Mouse (Mus musculus): Measurements from ENCODE around the gene Myt1l. TPM values are rescaled to one million over a fixed set of nuclear protein-coding genes. Genes with fewer than 3 reads are reported as not detected.

Myt1l gene
- polyA plus RNA-seq, 1 experiment from 2014 or later = not detected

DNA sequence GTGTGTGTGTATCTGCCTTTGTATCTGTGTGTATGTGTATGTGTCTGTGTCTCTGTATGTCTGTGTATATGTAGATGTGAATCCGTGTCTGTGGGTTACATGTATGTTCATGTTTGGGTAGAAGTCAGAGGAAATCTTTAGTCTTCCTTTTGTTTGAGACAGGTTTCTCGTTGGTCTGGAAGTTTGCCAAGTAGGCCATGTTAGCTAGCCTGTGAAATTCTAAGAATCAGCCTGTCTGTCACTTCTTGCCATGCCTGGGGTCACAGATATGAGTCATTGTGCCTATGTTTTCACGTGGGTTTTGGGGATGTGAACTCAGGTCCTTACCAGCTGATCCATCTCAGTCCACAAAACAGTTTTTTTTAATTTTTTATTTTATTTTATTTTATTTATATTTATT, 128.9 kb downstream of the Myt1l start:
- ATAC-seq (ENCODE audit: low FRiP score, low TSS enrichment) = no peak
- Histone ChIP-seq H3K36me3 (ENCODE audit: control insufficient read depth, insufficient read depth, low read length) (no peaks in the 10 kb centered on the region), H3K4me2 (replicated peaks; ENCODE audit: low read depth, low read length) (no peak overlapping the region), H3K9ac (ENCODE audit: low read depth, low read length) (no peak overlapping the region), H3K9me3 (ENCODE audit: control insufficient read depth, low read length) (no peaks in the 10 kb centered on the region), H3K27ac (ENCODE audit: low read depth, low read length) (no peak overlapping the region), H3K27me3 (ENCODE audit: control insufficient read depth, insufficient read depth, low read length) (no peaks in the 10 kb centered on the region), H3K4me3 (ENCODE audit: low read length) (no peak overlapping the region), H3K4me1 (ENCODE audit: control insufficient read depth, insufficient read depth, low read length) (no peaks in the 10 kb centered on the region)
- 66% methylated on average over 3 of the region's 3 CpGs for WGBS

- H3K36me3 ChIP-seq (ENCODE audit: control insufficient read depth, insufficient read depth, low read length) = no peaks in the 10 kb centered on the region
- no peaks in the 10 kb centered on the region for H3K9me3 ChIP-seq (ENCODE audit: control insufficient read depth, low read length)
- WGBS = 54% methylated on average over 2 of the region's 2 CpGs
- H3K27ac ChIP-seq (ENCODE audit: low read depth, low read length) = no peak overlapping the region
- no peak overlapping the region for H3K9ac ChIP-seq (ENCODE audit: low read depth, low read length)
- H3K27me3 ChIP-seq (ENCODE audit: control insufficient read depth, insufficient read depth, low read length) = no peaks in the 10 kb centered on the region
- no peaks in the 10 kb centered on the region for H3K4me1 ChIP-seq (ENCODE audit: control insufficient read depth, insufficient read depth, low read length)
- no peak for ATAC-seq (ENCODE audit: low FRiP score, low TSS enrichment)
- no peak overlapping the region for H3K4me3 ChIP-seq (ENCODE audit: low read length)
- no peak overlapping the region for H3K4me2 ChIP-seq (replicated peaks; ENCODE audit: low read depth, low read length)
Observed at GRCm38 (mm10) chr12:29657870-29658269, 129.7 kb downstream of the Myt1l start.

GRCm38 (mm10) chr12:29671984-29672383, 143.8 kb downstream of the Myt1l start:
- H3K4me3 ChIP-seq (ENCODE audit: low read length) = no peak overlapping the region
- no peak for ATAC-seq (ENCODE audit: low FRiP score, low TSS enrichment)
- H3K9me3 ChIP-seq (ENCODE audit: control insufficient read depth, low read length) = no peaks in the 10 kb centered on the region
- no peaks in the 10 kb centered on the region for H3K27me3 ChIP-seq (ENCODE audit: control insufficient read depth, insufficient read depth, low read length)
- no peak overlapping the region for H3K9ac ChIP-seq (ENCODE audit: low read depth, low read length)
- WGBS = 89% methylated on average over 7 of the region's 7 CpGs
- H3K4me2 ChIP-seq (replicated peaks; ENCODE audit: low read depth, low read length) = no peak overlapping the region
- no peaks in the 10 kb centered on the region for H3K36me3 ChIP-seq (ENCODE audit: control insufficient read depth, insufficient read depth, low read length)
- H3K4me1 ChIP-seq (ENCODE audit: control insufficient read depth, insufficient read depth, low read length) = no peaks in the 10 kb centered on the region
- H3K27ac ChIP-seq (ENCODE audit: low read depth, low read length) = no peak overlapping the region

DNA sequence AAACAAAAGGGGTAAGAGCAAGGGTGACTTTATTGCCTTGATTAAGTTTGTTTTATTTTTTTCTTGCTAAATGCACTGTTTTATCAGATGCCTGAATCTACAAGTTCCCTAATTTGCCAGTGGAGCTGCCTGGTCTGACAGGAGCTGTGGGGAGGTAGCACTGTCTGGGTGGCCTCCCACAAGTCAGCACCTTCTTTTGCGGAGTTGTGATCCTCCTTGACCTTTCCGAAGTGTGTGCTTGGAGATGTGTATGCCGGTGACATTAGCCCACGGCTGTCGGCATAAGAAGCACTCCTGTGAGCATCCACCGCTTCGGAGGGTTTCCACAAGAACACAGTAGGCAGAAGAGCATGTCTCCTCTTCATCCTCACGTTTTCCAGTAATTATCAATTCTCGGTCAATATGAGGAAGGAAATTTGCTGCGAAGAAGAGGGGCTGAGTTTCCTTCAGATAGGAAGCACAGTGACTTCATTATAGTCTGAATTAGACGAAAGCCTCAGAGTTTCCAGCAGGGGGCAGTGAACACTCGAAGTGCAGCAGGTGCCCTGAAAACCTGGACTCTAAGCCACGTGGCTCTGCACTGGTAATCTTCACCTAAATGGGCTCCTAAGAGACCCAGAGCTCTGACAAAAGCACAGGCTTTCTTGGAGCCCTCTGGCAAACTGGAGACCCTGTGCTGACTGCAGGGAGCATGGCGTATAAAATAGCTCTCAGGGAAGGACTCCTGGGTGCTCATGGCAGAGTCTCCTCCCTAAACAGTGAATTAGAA, 147.6 kb downstream of the Myt1l start:
- Histone ChIP-seq H3K27me3 (ENCODE audit: control insufficient read depth, insufficient read depth, low read length) (no peaks in the 10 kb centered on the region), H3K4me2 (replicated peaks; ENCODE audit: low read depth, low read length) (no peak overlapping the region), H3K4me3 (ENCODE audit: low read length) (no peak overlapping the region), H3K9ac (ENCODE audit: low read depth, low read length) (no peak overlapping the region), H3K27ac (ENCODE audit: low read depth, low read length) (no peak overlapping the region), H3K9me3 (ENCODE audit: control insufficient read depth, low read length) (no peaks in the 10 kb centered on the region), H3K4me1 (ENCODE audit: control insufficient read depth, insufficient read depth, low read length) (no peaks in the 10 kb centered on the region), H3K36me3 (ENCODE audit: control insufficient read depth, insufficient read depth, low read length) (no peaks in the 10 kb centered on the region)
- 51% methylated on average over 14 of the region's 14 CpGs for WGBS
- peak; percentile 43; the same call in 1 of the 2 replicates for ATAC-seq (ENCODE audit: low FRiP score, low TSS enrichment)

DNA sequence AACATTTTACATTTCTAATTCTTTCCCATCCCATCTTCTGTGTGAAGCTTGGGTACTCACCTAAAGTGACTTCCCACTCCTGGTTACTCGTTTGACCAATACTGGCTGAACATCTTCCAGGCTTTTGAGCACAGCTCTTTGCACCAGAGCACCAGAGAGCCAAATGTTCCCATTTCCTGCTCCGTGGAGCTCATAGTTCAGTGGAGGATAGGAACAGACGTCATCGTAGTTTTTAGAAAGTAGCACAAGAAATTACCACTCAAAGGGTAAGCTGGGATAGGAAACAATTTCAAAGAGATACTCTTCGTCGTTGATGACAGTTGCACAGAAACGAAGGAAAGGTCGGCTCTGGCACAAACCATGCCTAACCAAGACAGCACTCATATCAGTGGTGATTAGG, 154.2 kb downstream of the Myt1l start:
- ATAC-seq (ENCODE audit: low FRiP score, low TSS enrichment) = no peak
- Histone ChIP-seq H3K9me3 (ENCODE audit: control insufficient read depth, low read length) (no peaks in the 10 kb centered on the region), H3K4me3 (ENCODE audit: low read length) (no peak overlapping the region), H3K27ac (ENCODE audit: low read depth, low read length) (no peak overlapping the region), H3K36me3 (ENCODE audit: control insufficient read depth, insufficient read depth, low read length) (no peaks in the 10 kb centered on the region), H3K27me3 (ENCODE audit: control insufficient read depth, insufficient read depth, low read length) (no peaks in the 10 kb centered on the region), H3K4me2 (replicated peaks; ENCODE audit: low read depth, low read length) (no peak overlapping the region), H3K9ac (ENCODE audit: low read depth, low read length) (no peak overlapping the region), H3K4me1 (ENCODE audit: control insufficient read depth, insufficient read depth, low read length) (no peaks in the 10 kb centered on the region)
- 75% methylated on average over 8 of the region's 8 CpGs for WGBS

GRCm38 (mm10) chr12:29682946-29683345, 154.8 kb downstream of the Myt1l start:
- 84% methylated on average over 8 of the region's 8 CpGs for WGBS
- Histone ChIP-seq H3K9ac (ENCODE audit: low read depth, low read length) (no peak overlapping the region), H3K4me1 (ENCODE audit: control insufficient read depth, insufficient read depth, low read length) (no peaks in the 10 kb centered on the region), H3K9me3 (ENCODE audit: control insufficient read depth, low read length) (no peaks in the 10 kb centered on the region), H3K27ac (ENCODE audit: low read depth, low read length) (no peak overlapping the region), H3K27me3 (ENCODE audit: control insufficient read depth, insufficient read depth, low read length) (no peaks in the 10 kb centered on the region), H3K4me3 (ENCODE audit: low read length) (no peak overlapping the region), H3K36me3 (ENCODE audit: control insufficient read depth, insufficient read depth, low read length) (no peaks in the 10 kb centered on the region), H3K4me2 (replicated peaks; ENCODE audit: low read depth, low read length) (no peak overlapping the region)
- ATAC-seq (ENCODE audit: low FRiP score, low TSS enrichment) = no peak

- WGBS = 76% methylated on average over 8 of the region's 8 CpGs
- no peak overlapping the region for H3K4me2 ChIP-seq (replicated peaks; ENCODE audit: low read depth, low read length)
- H3K36me3 ChIP-seq (ENCODE audit: control insufficient read depth, insufficient read depth, low read length) = no peaks in the 10 kb centered on the region
- H3K9ac ChIP-seq (ENCODE audit: low read depth, low read length) = no peak overlapping the region
- H3K27me3 ChIP-seq (ENCODE audit: control insufficient read depth, insufficient read depth, low read length) = no peaks in the 10 kb centered on the region
- H3K27ac ChIP-seq (ENCODE audit: low read depth, low read length) = no peak overlapping the region
- H3K9me3 ChIP-seq (ENCODE audit: control insufficient read depth, low read length) = no peaks in the 10 kb centered on the region
- no peaks in the 10 kb centered on the region for H3K4me1 ChIP-seq (ENCODE audit: control insufficient read depth, insufficient read depth, low read length)
- H3K4me3 ChIP-seq (ENCODE audit: low read length) = no peak overlapping the region
- ATAC-seq (ENCODE audit: low FRiP score, low TSS enrichment) = no peak
Observed at GRCm38 (mm10) chr12:29686241-29686640, 158.1 kb downstream of the Myt1l start.

DNA sequence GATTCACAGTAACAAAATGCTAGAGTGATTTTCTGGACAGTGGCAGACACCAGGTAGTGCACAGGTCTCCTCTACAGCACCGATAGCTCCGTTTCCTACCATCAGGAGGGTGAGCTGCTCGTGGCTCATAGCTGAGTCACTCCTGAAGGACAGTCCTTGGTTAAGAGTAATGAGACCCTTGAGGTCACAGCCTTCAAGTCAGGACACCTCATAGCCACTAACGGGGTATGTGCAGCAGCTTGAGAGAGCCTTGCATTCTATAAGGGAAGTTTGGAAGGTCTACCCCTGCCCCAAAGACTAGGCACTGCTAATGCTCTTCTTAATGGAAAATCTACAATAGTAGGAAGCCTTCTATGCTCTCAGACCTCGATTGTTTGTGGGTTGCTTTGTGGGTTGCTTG, 163.4 kb downstream of the Myt1l start:
- H3K4me2 ChIP-seq (replicated peaks; ENCODE audit: low read depth, low read length) = no peak overlapping the region
- H3K4me3 ChIP-seq (ENCODE audit: low read length) = no peak overlapping the region
- H3K9me3 ChIP-seq (ENCODE audit: control insufficient read depth, low read length) = no peaks in the 10 kb centered on the region
- no peaks in the 10 kb centered on the region for H3K27me3 ChIP-seq (ENCODE audit: control insufficient read depth, insufficient read depth, low read length)
- H3K9ac ChIP-seq (ENCODE audit: low read depth, low read length) = no peak overlapping the region
- 84% methylated on average over 5 of the region's 5 CpGs for WGBS
- H3K27ac ChIP-seq (ENCODE audit: low read depth, low read length) = no peak overlapping the region
- H3K36me3 ChIP-seq (ENCODE audit: control insufficient read depth, insufficient read depth, low read length) = no peaks in the 10 kb centered on the region
- no peak for ATAC-seq (ENCODE audit: low FRiP score, low TSS enrichment)
- no peaks in the 10 kb centered on the region for H3K4me1 ChIP-seq (ENCODE audit: control insufficient read depth, insufficient read depth, low read length)

DNA sequence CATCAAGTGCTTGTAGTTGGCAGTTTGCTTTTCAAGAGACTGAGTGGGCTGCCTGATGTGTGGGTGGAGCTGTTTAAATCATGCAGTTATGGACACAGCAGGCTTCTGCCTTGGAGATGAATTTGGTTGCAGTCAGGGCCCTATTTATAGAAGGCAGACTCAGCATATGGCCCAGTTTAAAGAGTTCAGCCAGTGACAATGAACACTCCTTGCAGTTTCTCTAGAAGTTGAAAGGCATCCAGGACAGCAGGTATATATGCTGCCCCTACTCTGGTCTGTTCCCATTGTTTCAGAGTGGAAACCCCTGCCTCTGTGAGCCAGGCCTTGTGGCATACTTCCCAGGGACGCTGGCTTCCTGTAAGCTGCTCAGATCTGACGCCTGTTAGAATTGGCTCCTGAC, 167.0 kb downstream of the Myt1l start:
- no peak overlapping the region for H3K4me2 ChIP-seq (replicated peaks; ENCODE audit: low read depth, low read length)
- H3K27ac ChIP-seq (ENCODE audit: low read depth, low read length) = no peak overlapping the region
- no peak overlapping the region for H3K9ac ChIP-seq (ENCODE audit: low read depth, low read length)
- no peaks in the 10 kb centered on the region for H3K4me1 ChIP-seq (ENCODE audit: control insufficient read depth, insufficient read depth, low read length)
- H3K4me3 ChIP-seq (ENCODE audit: low read length) = no peak overlapping the region
- no peaks in the 10 kb centered on the region for H3K27me3 ChIP-seq (ENCODE audit: control insufficient read depth, insufficient read depth, low read length)
- no peaks in the 10 kb centered on the region for H3K36me3 ChIP-seq (ENCODE audit: control insufficient read depth, insufficient read depth, low read length)
- WGBS = 53% methylated on average over 2 of the region's 2 CpGs
- no peaks in the 10 kb centered on the region for H3K9me3 ChIP-seq (ENCODE audit: control insufficient read depth, low read length)
- no peak for ATAC-seq (ENCODE audit: low FRiP score, low TSS enrichment)
